In the genomic region with DNA sequence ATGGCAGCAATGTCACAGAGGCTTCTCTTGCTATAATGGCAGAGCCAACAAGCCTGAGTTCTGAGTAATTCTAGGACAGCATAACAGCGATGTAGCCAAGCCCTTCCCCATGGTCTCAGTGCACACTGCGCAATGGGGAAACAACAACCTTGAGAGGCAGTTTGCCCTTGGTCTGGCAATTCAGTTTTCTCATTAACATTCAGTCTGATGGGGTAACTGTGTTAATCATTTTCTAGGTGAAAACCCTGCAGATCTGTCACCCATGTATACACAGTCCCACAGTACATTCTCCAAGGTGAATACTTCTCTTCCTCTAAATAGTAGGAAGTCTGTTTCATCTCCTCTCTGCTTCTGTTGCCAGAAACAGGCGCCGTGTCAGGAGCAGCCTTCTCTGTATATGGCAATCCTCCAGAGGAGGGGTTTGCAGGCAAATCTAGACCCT, we compare ENCODE assay signal across 11 mouse cellular contexts. TPM values are rescaled to one million over a fixed set of nuclear protein-coding genes. Genes with fewer than 3 reads are reported as not detected.
A peak's percentile ranks its signal among the peaks of the same experiment; 100 is the strongest.
DNase-seq lines count a peak whose midpoint lies in the region; ATAC-seq and TF ChIP-seq lines count a peak whose summit lies in the region.
"Had no signal": no experiment of that assay in that cellular context is flagged by ENCODE, and none has a peak within 500 bp of the region (broad histone marks: within the 10 kb centered on the region; RNA-seq: fewer than 3 reads in every experiment).

No protein-coding gene starts in this region.

- H3K36me3 ChIP-seq in liver, embryonic 13.5 days: no peaks in the 10 kb centered on the region
- no peaks in the 10 kb centered on the region for H3K36me3 ChIP-seq in liver, embryonic 12.5 days

- H3K4me1 ChIP-seq in liver, embryonic 13.5 days (replicated peaks): no peaks in the 10 kb centered on the region; the same call in 1 of the 2 replicates
- no peaks in the 10 kb centered on the region for H3K4me1 ChIP-seq in liver, embryonic 12.5 days
- peaks cover 9% of the 10 kb centered on the region for H3K4me1 ChIP-seq in olfactory bulb, adult 2 months (ENCODE audit: control insufficient read depth, insufficient read depth, low read length)

- H3K9me3 ChIP-seq in liver, embryonic 13.5 days (replicated peaks): no peaks in the 10 kb centered on the region
- no peaks in the 10 kb centered on the region for H3K9me3 ChIP-seq in liver, embryonic 12.5 days (replicated peaks)
- H3K9me3 ChIP-seq: embryonic facial prominence, embryonic 12.5 days; limb, embryonic 13.5 days had no signal

- 71% methylated on average over 4 of the region's 4 CpGs for WGBS in liver, embryonic 13.5 days (ENCODE audit: insufficient replicate concordance)
- WGBS in liver, embryonic 12.5 days (ENCODE audit: insufficient replicate concordance): 81% methylated on average over 4 of the region's 4 CpGs
- WGBS in olfactory bulb, adult 2 months: 36% methylated on average over 4 of the region's 4 CpGs

- H3K4me3 ChIP-seq in liver, embryonic 13.5 days (replicated peaks): no peak overlapping the region
- H3K4me3 ChIP-seq in liver, embryonic 12.5 days: no peak overlapping the region
- no peak overlapping the region for H3K4me3 ChIP-seq in olfactory bulb, adult 2 months (ENCODE audit: insufficient read depth, low read depth, low read length)
- H3K4me3 ChIP-seq: embryonic facial prominence, embryonic 12.5 days; limb, embryonic 13.5 days had no signal

- DNase-seq in adrenal gland, adult 8-10 months: peak; percentile 81
- DNase-seq in adrenal gland, postnatal 4 days (ENCODE audit: low spot score in 2 of 2): no peak
- no peak for DNase-seq in liver, embryonic 13.5 days
- peak; percentile 71 to 90 for DNase-seq in kidney, adult 8-10 months
- no peak for DNase-seq in spleen, adult 18-20 months
- DNase-seq in left cerebral cortex, adult 18-20 months (ENCODE audit: low spot score in 2 of 2): no peak

- ATAC-seq in liver, embryonic 13.5 days (ENCODE audit: low read depth): peak; percentile 34; the same call in 1 of the 2 replicates
- ATAC-seq in liver, embryonic 12.5 days: no peak; the same call in 1 of the 2 replicates
- ATAC-seq: forebrain, embryonic 16.5 days had no signal

- no peak overlapping the region for H3K27ac ChIP-seq in liver, embryonic 13.5 days
- no peak overlapping the region for H3K27ac ChIP-seq in liver, embryonic 12.5 days
- H3K27ac ChIP-seq in olfactory bulb, adult 2 months (ENCODE audit: insufficient read depth, low read depth, low read length): peak overlapping the region; percentile 72
- H3K27ac ChIP-seq: embryonic facial prominence, embryonic 12.5 days; limb, embryonic 13.5 days had no signal

- TF ChIP-seq CTCF in olfactory bulb, adult 2 months (IDR thresholded peaks at IDR 0.05; ENCODE audit: insufficient read depth, low read depth, low read length): no peak

- no peak overlapping the region for H3K4me2 ChIP-seq in liver, embryonic 13.5 days
- no peak overlapping the region for H3K4me2 ChIP-seq in liver, embryonic 12.5 days
- H3K4me2 ChIP-seq: embryonic facial prominence, embryonic 12.5 days; limb, embryonic 13.5 days had no signal

- no peak overlapping the region for H3K9ac ChIP-seq in liver, embryonic 13.5 days
- no peak overlapping the region for H3K9ac ChIP-seq in liver, embryonic 12.5 days
- H3K9ac ChIP-seq: embryonic facial prominence, embryonic 12.5 days; limb, embryonic 13.5 days had no signal

- TF ChIP-seq POLR2A in olfactory bulb, adult 2 months (IDR thresholded peaks at IDR 0.05; ENCODE audit: insufficient read depth, low read depth, low read length): no peak

- H3K27me3 ChIP-seq in liver, embryonic 13.5 days: no peaks in the 10 kb centered on the region
- no peaks in the 10 kb centered on the region for H3K27me3 ChIP-seq in liver, embryonic 12.5 days (replicated peaks)
- H3K27me3 ChIP-seq: embryonic facial prominence, embryonic 12.5 days; limb, embryonic 13.5 days had no signal

RNA-seq across cellular contexts. Expression of gene Sptbn1, which starts 37.6 kb away (rescaled TPM):
- 100 to 1,000 TPM; 290 to 336 (median 317) TPM for total RNA-seq in adrenal gland, adult 8-10 months (2022)
- 100 to 1,000 TPM; 275 to 318 TPM for total RNA-seq in adrenal gland, postnatal 4 days (2021)
- 16.9 and 18.7 TPM in 2 replicates for polyA plus RNA-seq in liver, embryonic 13.5 days (2015; fragmentation: Nextera tagmentation; extraction: Ambion mirVana)
- polyA plus RNA-seq in liver, embryonic 12.5 days (2016; fragmentation: Nextera tagmentation; extraction: Ambion mirVana): 24.2 and 24.4 TPM in 2 replicates
- 195 and 347 TPM in 2 replicates for polyA plus RNA-seq in olfactory bulb, adult 2 months (2012; ENCODE audit: insufficient read depth, insufficient read length, low replicate concordance, missing spikeins)
- 100 to 1,000 TPM; 534 to 545 TPM for total RNA-seq in left cerebral cortex, adult 18-20 months (2021)

Comparison
In these comparisons a context has a peak if more than half of its experiments do, and no peak if none do; other contexts are left out.
1. DNase-seq: peak in adrenal gland, adult 8-10 months (single experiment) and kidney, adult 8-10 months (2 of 2); none in adrenal gland, postnatal 4 days (0 of 2), liver, embryonic 13.5 days (single experiment), spleen, adult 18-20 months (0 of 2) and left cerebral cortex, adult 18-20 months (0 of 2).